Mouse (Mus musculus) embryonic fibroblast, embryonic 13.5 days (primary cell): ENCODE results near the gene Chst11.

Source experiments
- CTCF ChIP-seq: IDR thresholded peaks from 2 replicates; pipeline ENCODE4 v1.5.1; 2011; ENCODE audit warnings: mild to moderate bottlenecking, control low read depth, low read length, moderate library complexity, borderline replicate concordance; ENCODE audit not compliant: insufficient read depth
- POLR2A ChIP-seq: IDR thresholded peaks from 2 replicates; pipeline ENCODE4 v1.6.1; 2011; ENCODE audit warnings: low read depth, mild to moderate bottlenecking, control low read depth, low read length, moderate library complexity

GRCm38 (mm10) chr10:83066159-83066558 is 80.9 kb downstream of the Chst11 start:
- TF ChIP-seq CTCF (no peak), POLR2A (no peak)
